Mouse (Mus musculus): ENCODE results near the gene Dmrt3.
A peak's percentile ranks its signal among the peaks of the same experiment; 100 is the strongest.

The Dmrt3 gene

GRCm38 (mm10) chr19:25622291-25623251 lies 12.5 kb downstream of the Dmrt3 start:
- DNase-seq (ENCODE audit: extremely low spot score), result peak; percentile 82

- DNase-seq (ENCODE audit: extremely low spot score), result peak; percentile 72
Observed at GRCm38 (mm10) chr19:25628490-25628889, 18.4 kb downstream of the Dmrt3 start.

- no peak for DNase-seq (ENCODE audit: extremely low spot score)
Observed at GRCm38 (mm10) chr19:25635119-25635518, 25.0 kb downstream of the Dmrt3 start.

GRCm38 (mm10) chr19:25635622-25636244 lies 25.6 kb downstream of the Dmrt3 start:
- DNase-seq (ENCODE audit: extremely low spot score), result peak; percentile 82

- no peak for DNase-seq (ENCODE audit: extremely low spot score)
Observed at GRCm38 (mm10) chr19:25638766-25639361, 28.8 kb downstream of the Dmrt3 start.

- DNase-seq (ENCODE audit: extremely low spot score), result no peak
Observed at GRCm38 (mm10) chr19:25641786-25642185, 31.7 kb downstream of the Dmrt3 start.

GRCm38 (mm10) chr19:25647136-25647535 lies 37.0 kb downstream of the Dmrt3 start:
- DNase-seq (ENCODE audit: extremely low spot score), result no peak

- no peak for DNase-seq (ENCODE audit: extremely low spot score)
Observed at GRCm38 (mm10) chr19:25648701-25649100, 38.6 kb downstream of the Dmrt3 start.

- no peak for DNase-seq (ENCODE audit: extremely low spot score)
Observed at GRCm38 (mm10) chr19:25650474-25650873, 40.4 kb downstream of the Dmrt3 start.

GRCm38 (mm10) chr19:25652560-25652959 lies 42.5 kb downstream of the Dmrt3 start:
- no peak for DNase-seq (ENCODE audit: extremely low spot score)

- no peak for DNase-seq (ENCODE audit: extremely low spot score)
Observed at GRCm38 (mm10) chr19:25654034-25654749, 44.1 kb downstream of the Dmrt3 start.

GRCm38 (mm10) chr19:25665486-25666339 lies 55.6 kb downstream of the Dmrt3 start:
- DNase-seq (ENCODE audit: extremely low spot score), result peak; percentile 67

GRCm38 (mm10) chr19:25667836-25668235 lies 57.7 kb downstream of the Dmrt3 start:
- no peak for DNase-seq (ENCODE audit: extremely low spot score)

GRCm38 (mm10) chr19:25669593-25670248 lies 59.6 kb downstream of the Dmrt3 start:
- DNase-seq (ENCODE audit: extremely low spot score), result no peak

GRCm38 (mm10) chr19:25670571-25671285 lies 60.6 kb downstream of the Dmrt3 start:
- DNase-seq (ENCODE audit: extremely low spot score), result no peak

- no peak for DNase-seq (ENCODE audit: extremely low spot score)
Observed at GRCm38 (mm10) chr19:25671681-25672080, 61.6 kb downstream of the Dmrt3 start.

GRCm38 (mm10) chr19:25672101-25672950 lies 62.2 kb downstream of the Dmrt3 start, which contains the start of gene Dmrt2:
Dmrt2 (plus strand) TSS chr19:25672411.
- DNase-seq (ENCODE audit: extremely low spot score), result peak; percentile 88

Data from embryo, embryonic 9.5 days (tissue).